Mouse (Mus musculus): ENCODE data around the gene Cgnl1.

- TF ChIP-seq CTCF (IDR thresholded peaks at IDR 0.05; ENCODE audit: control insufficient read depth, insufficient read depth, insufficient replicate concordance, low read depth, low read length): peak; percentile 45; the same call in 1 of the 2 replicates
- no peak for TF ChIP-seq POLR2A (IDR thresholded peaks at IDR 0.05; ENCODE audit: control insufficient read depth, low read depth, low read length)
Observed at GRCm38 (mm10) chr9:71642270-71642669, 129.1 kb downstream of the Cgnl1 start.

All from testis, adult 2 months (tissue).